Mouse (Mus musculus) liver, embryonic 16.5 days (tissue): ENCODE results near the gene Mcm2. TPM values are rescaled to one million over a fixed set of nuclear protein-coding genes. Genes with fewer than 3 reads are reported as not detected.
A peak's percentile ranks its signal among the peaks of the same experiment; 100 is the strongest.

Experiments
- ATAC-seq: fragments of 200-750 bp; cut with Nextera tagmentation; 2 replicates; pipeline ENCODE4 v1.8.0; 2017; ENCODE audit warnings: low read depth, mild to moderate bottlenecking, moderate number of reproducible peaks, moderate library complexity
- H3K27ac ChIP-seq: fragments of 300-500 bp; sonication (generic); 2 replicates; pipeline ENCODE4 v1.5.1; 2014; ENCODE audit warnings: mild to moderate bottlenecking, low read length
- H3K27me3 ChIP-seq: fragments of 300-500 bp; sonication (generic); 2 replicates; pipeline ENCODE4 v1.6.1; 2014; ENCODE audit warnings: low read depth, low read length, mixed read lengths; ENCODE audit not compliant: control insufficient read depth, insufficient read depth
- H3K36me3 ChIP-seq: fragments of 300-500 bp; sonication (generic); 2 replicates; pipeline ENCODE4 v1.6.1; 2014; ENCODE audit warnings: mild to moderate bottlenecking; ENCODE audit not compliant: control insufficient read depth, insufficient read depth
- H3K4me1 ChIP-seq: fragments of 300-500 bp; sonication (generic); 2 replicates; pipeline ENCODE4 v1.6.1; 2014; ENCODE audit warnings: low read depth, low read length, mixed read lengths; ENCODE audit not compliant: control insufficient read depth
- H3K4me2 ChIP-seq: fragments of 300-500 bp; sonication (generic); 2 replicates; pipeline ENCODE4 v1.6.1; 2014; ENCODE audit warnings: low read depth, low read length, mixed read lengths
- H3K4me3 ChIP-seq: fragments of 300-500 bp; sonication (generic); 2 replicates; pipeline ENCODE4 v1.5.1; 2014; ENCODE audit warnings: low read depth, mild to moderate bottlenecking, low read length
- H3K9ac ChIP-seq: fragments of 300-500 bp; sonication (generic); 2 replicates; pipeline ENCODE4 v1.6.1; 2014; ENCODE audit warnings: low read depth, low read length
- H3K9me3 ChIP-seq: fragments of 300-500 bp; sonication (generic); replicated peaks from 2 replicates; pipeline ENCODE4 v1.6.1; 2016; ENCODE audit warnings: low read length; ENCODE audit not compliant: control insufficient read depth
- WGBS: fragments of 180-500 bp; shearing (Covaris S2); extraction: QIAGEN DNeasy Blood & Tissue Kit; methylation state at CpG from one replicate; pipeline ENCODE4 v1.1.7; 2014; ENCODE audit not compliant: insufficient replicate concordance; 5-methylcytosine and 5-hydroxymethylcytosine counted together
- polyA plus RNA-seq: library from polyadenylated mRNA; unstranded; fragments of >200 nt; fragmentation: Nextera tagmentation; extraction: Ambion mirVana; gene quantifications from 2 replicates; pipeline ENCODE4 v1.2.1, GENCODE M21; 2015

Gene Mcm2
- polyA plus RNA-seq, 1 experiment from 2014 or later = 128 TPM

GRCm38 (mm10) chr6:88835047-88835446, 63.5 kb downstream of the Mcm2 start:
- Histone ChIP-seq H3K4me2 (peak overlapping the region; percentile 59), H3K36me3 (peaks cover 39% of the 10 kb centered on the region), H3K4me1 (peaks cover 53% of the 10 kb centered on the region), H3K9ac (peak overlapping the region; percentile 57), H3K9me3 (no peaks in the 10 kb centered on the region), H3K27ac (peak overlapping the region; percentile 94), H3K4me3 (peak overlapping the region; percentile 28), H3K27me3 (no peaks in the 10 kb centered on the region)
- peak; percentile 88 for ATAC-seq
- WGBS = 22% methylated on average over 5 of the region's 5 CpGs

Other genes with a start within 250 kb of the Mcm2 start
- gene Mgll, start 174.4 kb downstream of the Mcm2 start, polyA plus RNA-seq = 62.3 and 62.4 TPM in 2 replicates
- 61.0 and 65.2 TPM in 2 replicates for gene Abtb1, start 56.8 kb downstream of the Mcm2 start, polyA plus RNA-seq
- 0.51 and 1.6 TPM in 2 replicates for gene Podxl2, start 23.7 kb downstream of the Mcm2 start, polyA plus RNA-seq
- gene Tpra1, start 3.5 kb upstream of the Mcm2 start, polyA plus RNA-seq = 56.9 and 60.3 TPM in 2 replicates